Mouse (Mus musculus) erythroblast, adult 5-6 weeks (primary cell): Measurements from ENCODE around the gene Pkig. TPM values are rescaled to one million over a fixed set of nuclear protein-coding genes. Genes with fewer than 3 reads are reported as not detected.
"Not testable (repeated sequence)": the region's sequence is repeated elsewhere in the genome, so short reads cannot be mapped to it uniquely, and the experiment has no call there.

Experiments
- ATAC-seq: replicated peaks from 2 replicates; pipeline ENCODE4 v1.8.0; 2016; ENCODE audit warnings: moderate number of reproducible peaks, mild to moderate bottlenecking, moderate TSS enrichment, inconsistent platforms; ENCODE audit not compliant: poor library complexity, low FRiP score, severe bottlenecking
- total RNA-seq, 2 experiments: library from RNA; stranded (forward) in 1 of 2; stranded (reverse) in 1 of 2; fragments of 150-400 nt in 1 of 2; fragments of 200-764, 138-1000 nt in 1 of 2; gene quantifications; 2 replicates each; pipeline versions ENCODE4 v1.2.3 to v1.2.4; 2015 to 2017; ENCODE audit warnings: low replicate concordance in 2 of 2

Gene Pkig
- total RNA-seq, 2 experiments from 2014 or later, result 23.4 to 25.0 TPM

- no peak for ATAC-seq
Observed at GRCm38 (mm10) chr2:163675144-163675619, 17.0 kb downstream of the Pkig start.

DNA sequence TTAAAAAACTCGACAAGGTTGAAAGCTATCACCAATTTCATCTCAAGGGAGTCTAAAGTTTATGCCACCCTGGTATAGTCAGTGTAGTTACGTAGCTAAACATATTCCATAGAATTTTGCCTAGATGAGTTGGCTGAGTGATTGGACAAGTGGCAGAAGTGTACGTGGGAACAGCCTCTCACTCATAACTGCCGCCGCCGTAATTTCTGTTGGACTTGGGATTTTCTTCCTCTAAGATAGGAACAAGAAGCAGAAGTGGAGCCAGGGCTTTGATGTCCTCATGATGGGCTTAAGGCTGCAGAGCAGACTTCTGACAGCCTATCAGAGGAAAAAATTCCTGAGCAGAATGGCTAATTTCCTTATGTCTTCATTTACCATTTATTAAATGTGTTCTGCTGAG lies 17.5 kb downstream of the Pkig start:
- ATAC-seq, result no peak

- no peak for ATAC-seq
Observed at GRCm38 (mm10) chr2:163676321-163676720, 18.1 kb downstream of the Pkig start.

DNA sequence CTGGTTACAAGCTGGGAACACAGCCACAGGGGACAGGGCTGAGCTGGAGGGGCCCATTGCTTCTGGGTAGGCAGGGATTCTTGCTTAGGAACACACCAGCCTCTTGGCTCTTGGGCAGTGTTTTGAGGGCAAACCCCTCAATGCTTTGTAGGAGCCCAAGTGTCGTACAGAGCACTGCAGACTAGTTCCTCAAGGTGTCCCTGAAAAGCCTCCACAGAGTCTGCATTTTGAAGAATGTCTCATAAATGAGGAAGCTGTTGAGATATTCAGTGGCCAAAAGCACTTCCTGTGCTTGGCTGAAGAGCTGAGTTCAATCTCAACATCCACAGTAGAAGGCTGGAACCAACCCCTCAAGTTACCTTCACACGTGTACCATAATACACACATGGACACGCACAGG lies 18.6 kb downstream of the Pkig start:
- no peak for ATAC-seq

- no peak for ATAC-seq
Observed at GRCm38 (mm10) chr2:163682344-163682743, 24.2 kb downstream of the Pkig start.

GRCm38 (mm10) chr2:163685287-163685686 lies 27.1 kb downstream of the Pkig start:
- ATAC-seq, result no peak

GRCm38 (mm10) chr2:163685761-163686200 lies 27.6 kb downstream of the Pkig start:
- no peak for ATAC-seq

- ATAC-seq, result no peak
Observed at GRCm38 (mm10) chr2:163686233-163686632, 28.0 kb downstream of the Pkig start.

DNA sequence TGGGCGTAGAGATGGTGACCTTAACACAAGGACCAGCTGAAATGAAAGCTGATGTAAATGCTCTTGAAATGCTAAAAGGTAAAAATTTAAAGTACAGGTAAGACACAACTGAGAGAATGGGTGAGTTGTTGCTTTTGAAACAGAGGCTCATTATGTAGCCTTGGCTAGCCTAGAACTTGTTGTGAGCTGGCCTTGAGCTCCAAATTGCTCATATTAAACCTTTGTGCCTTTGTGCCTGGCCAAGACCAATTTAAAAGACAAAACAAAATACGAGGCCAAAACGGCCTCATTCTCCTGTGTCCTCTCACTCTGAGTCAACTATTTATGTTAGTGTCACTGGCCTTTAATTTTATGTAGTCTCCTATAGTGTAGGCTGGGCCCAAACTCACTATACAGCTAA lies 28.7 kb downstream of the Pkig start:
- ATAC-seq, result no peak

DNA sequence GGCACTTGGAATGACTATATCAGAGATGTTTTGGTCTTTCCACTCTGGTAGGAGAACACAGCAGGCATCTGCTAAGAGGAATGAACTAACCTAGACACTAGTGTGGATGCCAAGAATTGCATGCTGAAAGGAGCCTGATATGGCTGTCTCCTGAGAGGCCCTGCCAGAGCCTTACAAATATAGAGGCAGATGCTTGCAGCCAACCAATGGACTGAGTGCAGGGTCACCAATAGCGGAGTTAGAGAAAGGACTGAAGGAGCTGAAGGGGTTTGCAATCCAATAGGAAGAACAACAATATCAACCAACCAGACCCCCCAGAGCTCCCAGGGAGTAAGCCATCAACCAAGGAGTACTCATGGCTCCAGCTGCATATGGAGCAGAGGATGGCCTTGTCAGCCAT lies 30.2 kb downstream of the Pkig start:
- ATAC-seq, result not testable (repeated sequence)

DNA sequence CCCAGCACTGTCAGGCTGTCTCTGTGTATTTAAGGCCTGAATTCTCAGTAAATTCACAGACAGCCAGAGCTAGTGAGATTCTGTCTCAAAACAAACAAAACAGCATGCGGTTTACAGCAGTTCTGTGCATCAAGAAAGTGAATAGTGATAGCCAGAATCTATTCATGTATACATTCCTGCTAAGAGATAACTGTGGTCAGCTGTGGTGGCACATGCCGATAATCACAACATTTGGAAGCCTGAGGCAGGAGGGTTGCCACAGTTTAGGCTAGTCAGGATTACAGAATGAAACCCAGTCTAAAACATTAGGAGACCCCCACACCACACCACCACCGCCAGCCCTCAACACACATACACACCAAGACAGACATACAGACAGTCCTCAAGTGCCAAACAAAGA lies 31.6 kb downstream of the Pkig start:
- ATAC-seq, result no peak

- ATAC-seq, result no peak
Observed at GRCm38 (mm10) chr2:163690409-163691304, 32.5 kb downstream of the Pkig start.

GRCm38 (mm10) chr2:163691846-163692605 lies 33.8 kb downstream of the Pkig start:
- ATAC-seq, result 0 out of 2 replicates have a peak, but pooled peaks have one; percentile 26

DNA sequence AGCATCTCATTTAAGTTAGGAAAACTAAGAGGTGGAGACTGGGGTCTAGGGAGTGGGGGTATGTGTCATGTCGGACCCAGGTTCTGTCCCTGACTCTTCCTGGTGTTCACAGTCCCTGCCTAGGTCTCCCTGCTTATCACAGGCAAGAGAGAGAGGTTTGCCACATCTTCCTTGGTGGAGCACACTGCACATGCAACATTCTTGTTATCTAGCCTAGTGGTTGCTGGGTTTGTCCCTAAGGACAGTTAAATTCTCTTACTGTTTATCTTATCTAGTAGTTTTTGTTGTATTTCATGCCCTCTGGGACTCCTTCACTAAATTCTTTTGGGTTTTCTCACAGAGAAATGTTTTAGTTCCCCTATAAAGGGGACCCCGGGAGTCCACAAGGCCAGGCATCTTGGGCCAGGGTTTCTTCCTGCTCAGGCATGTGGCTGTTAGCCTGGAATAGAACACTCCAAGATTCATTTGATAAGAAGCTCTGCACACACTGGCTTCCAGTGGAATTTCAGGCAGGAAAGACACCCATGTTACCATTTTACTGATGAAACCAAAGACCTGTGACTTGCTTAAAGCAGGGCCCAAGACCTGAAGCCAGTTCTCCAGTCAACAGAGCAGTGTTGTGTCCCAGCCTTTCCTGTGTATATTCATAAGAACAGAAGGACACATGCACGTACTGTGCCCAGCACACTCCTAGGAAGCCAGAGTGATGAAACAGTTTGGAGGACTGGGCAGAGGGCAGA lies 34.9 kb downstream of the Pkig start:
- 0 out of 2 replicates have a peak, but pooled peaks have one; percentile 34 for ATAC-seq

GRCm38 (mm10) chr2:163693716-163694314 lies 35.6 kb downstream of the Pkig start:
- no peak for ATAC-seq

DNA sequence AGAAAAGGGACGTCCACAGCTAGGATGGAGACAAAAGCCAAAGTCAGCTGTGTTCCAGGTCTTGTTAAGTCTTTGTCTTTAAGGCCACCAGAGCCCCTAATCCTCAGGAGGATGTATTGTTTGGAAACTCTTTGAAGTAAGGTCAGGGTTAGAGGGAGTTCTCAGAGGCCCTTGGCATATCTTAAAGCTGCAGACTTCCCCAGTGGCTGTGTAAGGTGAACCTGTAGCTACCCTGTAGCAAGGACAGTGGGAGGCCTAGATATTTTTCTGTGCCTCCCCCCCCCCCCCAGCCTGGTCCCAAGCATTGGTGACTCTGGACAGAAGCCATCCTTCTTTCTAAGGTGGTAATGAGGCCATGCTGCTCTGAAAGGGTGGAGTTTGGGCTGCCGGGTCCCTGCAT lies 38.6 kb downstream of the Pkig start:
- ATAC-seq, result no peak

- no peak for ATAC-seq
Observed at GRCm38 (mm10) chr2:163697764-163698480, 39.7 kb downstream of the Pkig start.

DNA sequence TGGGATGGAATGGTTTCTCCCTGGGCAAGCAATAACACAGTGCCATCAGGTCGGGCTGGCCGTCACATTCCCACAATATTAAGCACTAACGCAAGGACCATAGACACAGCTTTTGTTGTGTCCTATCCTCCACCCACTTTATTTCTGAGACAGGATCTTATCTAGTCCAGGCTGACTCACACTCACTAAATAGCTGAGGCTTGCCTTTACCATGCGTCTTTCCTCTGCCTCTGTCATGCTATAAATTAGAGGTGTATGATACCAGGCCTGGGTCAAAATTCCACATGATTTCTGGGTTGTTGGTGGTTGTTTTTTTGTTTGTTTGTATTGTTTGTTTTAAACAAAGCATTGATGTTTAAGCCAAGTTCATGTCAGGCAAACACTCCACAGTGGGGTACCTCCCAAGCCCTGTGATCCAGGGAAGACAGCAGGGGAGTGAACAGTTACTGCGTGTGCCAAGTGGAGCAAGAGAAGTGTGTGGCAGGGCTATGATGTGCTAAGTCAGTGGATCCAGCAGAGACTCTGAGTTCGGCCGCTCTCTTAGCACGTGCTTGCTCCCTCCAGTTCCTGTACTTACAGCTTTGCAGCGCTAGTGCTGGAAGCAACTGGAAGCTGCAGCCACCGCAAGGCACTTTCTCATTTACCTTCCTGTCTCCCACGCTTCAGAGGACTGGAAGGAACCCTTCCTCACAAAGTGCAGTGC lies 41.0 kb downstream of the Pkig start:
- no peak for ATAC-seq
